Mouse (Mus musculus): ENCODE data around the gene Fbxo46. TPM values are rescaled to one million over a fixed set of nuclear protein-coding genes. Genes with fewer than 3 reads are reported as not detected.

Fbxo46 gene
- total RNA-seq, 4 experiments from 2014 or later: 13.3 to 15.1 (median 14.4) TPM

GRCm38 (mm10) chr7:19093174-19093521 lies 26.5 kb upstream of the Fbxo46 start:
- peak in 1 of 2 experiments; percentile 67 for DNase-seq (ENCODE audit: low spot score in 2 of 2)

- DNase-seq (ENCODE audit: low spot score in 2 of 2): peak; percentile 81
Measured at GRCm38 (mm10) chr7:19093537-19094385, 25.9 kb upstream of the Fbxo46 start.

- DNase-seq (ENCODE audit: low spot score in 2 of 2): no peak
Measured at GRCm38 (mm10) chr7:19094471-19094825, 25.2 kb upstream of the Fbxo46 start, which contains the start of gene Six5. Gene Six5, plus strand, starts transcription at chr7:19094594.

- no peak for DNase-seq (ENCODE audit: low spot score in 2 of 2)
Measured at GRCm38 (mm10) chr7:19094826-19095750, 24.6 kb upstream of the Fbxo46 start.

GRCm38 (mm10) chr7:19095751-19096110 lies 23.9 kb upstream of the Fbxo46 start:
- no peak for DNase-seq (ENCODE audit: low spot score in 2 of 2)

- DNase-seq (ENCODE audit: low spot score in 2 of 2): no peak
Measured at GRCm38 (mm10) chr7:19096421-19096976, 23.2 kb upstream of the Fbxo46 start.

GRCm38 (mm10) chr7:19097217-19097616 lies 22.4 kb upstream of the Fbxo46 start:
- DNase-seq (ENCODE audit: low spot score in 2 of 2): no peak

GRCm38 (mm10) chr7:19097863-19098262 lies 21.8 kb upstream of the Fbxo46 start:
- no peak for DNase-seq (ENCODE audit: low spot score in 2 of 2)

GRCm38 (mm10) chr7:19098811-19099210 lies 20.8 kb upstream of the Fbxo46 start:
- DNase-seq (ENCODE audit: low spot score in 2 of 2): no peak

GRCm38 (mm10) chr7:19100290-19100689 lies 19.4 kb upstream of the Fbxo46 start:
- DNase-seq (ENCODE audit: low spot score in 2 of 2): no peak

GRCm38 (mm10) chr7:19103741-19104140 lies 15.9 kb upstream of the Fbxo46 start:
- no peak for DNase-seq (ENCODE audit: low spot score in 2 of 2)

- no peak for DNase-seq (ENCODE audit: low spot score in 2 of 2)
Measured at GRCm38 (mm10) chr7:19104486-19104885, 15.2 kb upstream of the Fbxo46 start.

GRCm38 (mm10) chr7:19107436-19107835 lies 12.2 kb upstream of the Fbxo46 start:
- no peak for DNase-seq (ENCODE audit: low spot score in 2 of 2)

- no peak for DNase-seq (ENCODE audit: low spot score in 2 of 2)
Measured at GRCm38 (mm10) chr7:19109565-19109964, 10.1 kb upstream of the Fbxo46 start.

- DNase-seq (ENCODE audit: low spot score in 2 of 2): peak; percentile 41 to 51
Measured at GRCm38 (mm10) chr7:19118028-19118771, 1.5 kb upstream of the Fbxo46 start, which contains the start of gene Gm4969. Gene Gm4969, minus strand, starts transcription at chr7:19118368.

- DNase-seq (ENCODE audit: low spot score in 2 of 2): no peak
Measured at GRCm38 (mm10) chr7:19119083-19119482, 576 bp upstream of the Fbxo46 start.

GRCm38 (mm10) chr7:19121686-19122085 lies 2.0 kb downstream of the Fbxo46 start:
- DNase-seq (ENCODE audit: low spot score in 2 of 2): no peak

GRCm38 (mm10) chr7:19124713-19125112 lies 5.1 kb downstream of the Fbxo46 start:
- DNase-seq (ENCODE audit: low spot score in 2 of 2): no peak

- DNase-seq (ENCODE audit: low spot score in 2 of 2): no peak
Measured at GRCm38 (mm10) chr7:19127744-19128143, 8.1 kb downstream of the Fbxo46 start.

GRCm38 (mm10) chr7:19129396-19129795 lies 9.7 kb downstream of the Fbxo46 start:
- no peak for DNase-seq (ENCODE audit: low spot score in 2 of 2)

GRCm38 (mm10) chr7:19130657-19131056 lies 11.0 kb downstream of the Fbxo46 start:
- no peak for DNase-seq (ENCODE audit: low spot score in 2 of 2)
